Mouse (Mus musculus) MEL (cell line): Measurements from ENCODE around the gene Pdgfc. TPM values are rescaled to one million over a fixed set of nuclear protein-coding genes. Genes with fewer than 3 reads are reported as not detected.

Source experiments
- DNase-seq: peaks from one replicate; pipeline ENCODE4 v3.0.0; 2011; ENCODE audit warnings: low read depth, low spot score
- H3K27ac ChIP-seq: 2 replicates; pipeline ENCODE4 v1.5.1; 2012; ENCODE audit warnings: low read depth, mild to moderate bottlenecking, control low read depth, low read length, moderate library complexity; ENCODE audit not compliant: control insufficient read depth
- H3K27me3 ChIP-seq, 2 experiments: fragments of 150-350 bp in 1 of 2; sonication (generic) in 1 of 2; 2 replicates each; pipeline ENCODE4 v1.6.1; 2012; ENCODE audit warnings: low read length in 2 of 2, mild to moderate bottlenecking in 2 of 2, improper control_type of control experiment in 1 of 2, moderate library complexity in 1 of 2; ENCODE audit not compliant: insufficient read depth in 2 of 2, control insufficient read depth in 1 of 2
- H3K36me3 ChIP-seq, 2 experiments: 2 replicates each; pipeline ENCODE4 v1.6.1; 2012 to 2014; ENCODE audit warnings: low read length in 2 of 2, improper control_type of control experiment in 1 of 2, inconsistent platforms in 1 of 2, mild to moderate bottlenecking in 1 of 2; ENCODE audit not compliant: insufficient read depth in 2 of 2, control insufficient read depth in 1 of 2
- H3K4me1 ChIP-seq, 2 experiments: fragments of 150-350 bp in 1 of 2; sonication (generic) in 1 of 2; 2 replicates each; pipeline ENCODE4 v1.6.1; 2012; ENCODE audit warnings: low read length in 2 of 2, improper control_type of control experiment in 1 of 2, mild to moderate bottlenecking in 1 of 2; ENCODE audit not compliant: insufficient read depth in 2 of 2, control insufficient read depth in 1 of 2
- H3K4me3 ChIP-seq, 2 experiments: fragments of 150-350 bp in 1 of 2; sonication (generic) in 1 of 2; 2 replicates each; pipeline ENCODE4 v1.5.1; 2012; ENCODE audit warnings: low read depth in 2 of 2, low read length in 2 of 2, mild to moderate bottlenecking in 2 of 2, moderate library complexity in 2 of 2, control low read depth in 1 of 2, improper control_type of control experiment in 1 of 2; ENCODE audit not compliant: control insufficient read depth in 1 of 2, insufficient read depth in 1 of 2
- H3K79me2 ChIP-seq: 2 replicates; pipeline ENCODE4 v1.6.1; 2012; ENCODE audit warnings: mild to moderate bottlenecking, low read length, moderate library complexity; ENCODE audit not compliant: control insufficient read depth, poor library complexity, insufficient read depth
- H3K9ac ChIP-seq: 2 replicates; pipeline ENCODE4 v1.6.1; 2012; ENCODE audit warnings: low read depth, mild to moderate bottlenecking, control low read depth, low read length, moderate library complexity; ENCODE audit not compliant: control insufficient read depth, poor library complexity, severe bottlenecking
- H3K9me3 ChIP-seq: fragments of 150-350 bp; sonication (generic); replicated peaks from 2 replicates; pipeline ENCODE4 v1.6.1; 2012; ENCODE audit warnings: mild to moderate bottlenecking, low read length, improper control_type of control experiment, moderate library complexity; ENCODE audit not compliant: insufficient read depth
- CHD2 ChIP-seq: IDR thresholded peaks from 2 replicates; pipeline ENCODE4 v1.6.1; 2011; ENCODE audit warnings: low read length, improper control_type of control experiment
- CTCF ChIP-seq, 3 experiments: IDR thresholded peaks in 2 of 3; conservative IDR thresholded peaks in 1 of 3; 2 replicates each; pipeline ENCODE4 v1.5.1; 2011 to 2012; ENCODE audit warnings: low read length in 3 of 3, low read depth in 2 of 3, mild to moderate bottlenecking in 2 of 3, improper control_type of control experiment in 1 of 3, inconsistent platforms in 1 of 3, mixed read lengths in 1 of 3, moderate library complexity in 1 of 3; ENCODE audit not compliant: control insufficient read depth in 1 of 3, insufficient read depth in 1 of 3, poor library complexity in 1 of 3, severe bottlenecking in 1 of 3
- E2F4 ChIP-seq: IDR thresholded peaks from 2 replicates; pipeline ENCODE4 v1.6.1; 2011; ENCODE audit warnings: low read depth, low read length, improper control_type of control experiment, borderline replicate concordance
- EP300 ChIP-seq, 2 experiments: IDR thresholded peaks; 2 replicates each; pipeline ENCODE4 v1.6.1; 2011; ENCODE audit warnings: improper control_type of control experiment in 2 of 2, low read length in 2 of 2, low read depth in 1 of 2, mild to moderate bottlenecking in 1 of 2
- GABPA ChIP-seq: IDR thresholded peaks from 2 replicates; pipeline ENCODE4 v1.6.1; 2012; ENCODE audit warnings: low read depth, mild to moderate bottlenecking, inconsistent platforms, low read length, improper control_type of control experiment, moderate library complexity
- KAT2A ChIP-seq: conservative IDR thresholded peaks from 2 replicates; pipeline ENCODE4 v1.6.1; 2012; ENCODE audit warnings: low read depth, low read length, improper control_type of control experiment, inconsistent platforms
- MAFK ChIP-seq: IDR thresholded peaks from 2 replicates; pipeline ENCODE4 v1.6.1; 2011; ENCODE audit warnings: low read depth, mild to moderate bottlenecking, low read length, improper control_type of control experiment, borderline replicate concordance
- MAX ChIP-seq: IDR thresholded peaks from 2 replicates; pipeline ENCODE4 v1.6.1; 2011; ENCODE audit warnings: low read length, improper control_type of control experiment
- MEF2A ChIP-seq: IDR thresholded peaks from 2 replicates; pipeline ENCODE4 v1.6.1; 2014; ENCODE audit warnings: low read depth, mild to moderate bottlenecking, inconsistent platforms, low read length, improper control_type of control experiment; ENCODE audit not compliant: poor library complexity, insufficient replicate concordance, severe bottlenecking; ENCODE audit errors: extremely low read depth
- MXI1 ChIP-seq: IDR thresholded peaks from 2 replicates; pipeline ENCODE4 v1.6.1; 2011; ENCODE audit warnings: mild to moderate bottlenecking, low read depth, low read length, improper control_type of control experiment
- NELFE ChIP-seq: IDR thresholded peaks from 2 replicates; pipeline ENCODE4 v1.6.1; 2011; ENCODE audit warnings: low read depth, low read length, improper control_type of control experiment
- POLR2A ChIP-seq, 2 experiments: IDR thresholded peaks; 2 replicates each; pipeline ENCODE4 v1.6.1; 2011 to 2012; ENCODE audit warnings: low read length in 2 of 2, mild to moderate bottlenecking in 2 of 2, control low read depth in 1 of 2, improper control_type of control experiment in 1 of 2, low read depth in 1 of 2, moderate library complexity in 1 of 2; ENCODE audit not compliant: control insufficient read depth in 1 of 2, insufficient read depth in 1 of 2, poor library complexity in 1 of 2
- POLR2AphosphoS2 ChIP-seq: IDR thresholded peaks from 2 replicates; pipeline ENCODE4 v1.6.1; 2011; ENCODE audit warnings: low read length, improper control_type of control experiment
- POLR2AphosphoS5 ChIP-seq: IDR thresholded peaks from 2 replicates; pipeline ENCODE4 v1.6.1; 2012; ENCODE audit warnings: low read depth, borderline replicate concordance, mild to moderate bottlenecking, inconsistent platforms, low read length, moderate library complexity, mixed read lengths
- SIN3A ChIP-seq: IDR thresholded peaks from 2 replicates; pipeline ENCODE4 v1.6.1; 2012; ENCODE audit warnings: low read length, improper control_type of control experiment, inconsistent platforms
- SMC3 ChIP-seq: IDR thresholded peaks from 2 replicates; pipeline ENCODE4 v1.6.1; 2011; ENCODE audit warnings: low read depth, low read length, improper control_type of control experiment
- TBP ChIP-seq: IDR thresholded peaks from 2 replicates; pipeline ENCODE4 v1.8.0; 2011; ENCODE audit warnings: low read depth, low read length, improper control_type of control experiment
- UBTF ChIP-seq: IDR thresholded peaks from 2 replicates; pipeline ENCODE4 v1.6.1; 2012; ENCODE audit warnings: low read depth, mild to moderate bottlenecking, inconsistent platforms, low read length, improper control_type of control experiment, moderate library complexity, borderline replicate concordance; ENCODE audit not compliant: insufficient read depth
- USF2 ChIP-seq, 2 experiments: IDR thresholded peaks; 2 replicates each; pipeline ENCODE4 v1.6.1; 2011 to 2012; ENCODE audit warnings: improper control_type of control experiment in 2 of 2, low read length in 2 of 2, borderline replicate concordance in 1 of 2, inconsistent platforms in 1 of 2, low read depth in 1 of 2, mild to moderate bottlenecking in 1 of 2; ENCODE audit not compliant: insufficient read depth in 1 of 2
- ZC3H11A ChIP-seq: IDR thresholded peaks from 2 replicates; pipeline ENCODE4 v1.6.1; 2012; ENCODE audit warnings: low read depth, mild to moderate bottlenecking, inconsistent platforms, low read length, improper control_type of control experiment
- ZNF384 ChIP-seq: IDR thresholded peaks from 2 replicates; pipeline ENCODE4 v1.6.1; 2012; ENCODE audit warnings: low read depth, mild to moderate bottlenecking, inconsistent platforms, low read length, improper control_type of control experiment
- polyA plus RNA-seq, 2 experiments: library from polyadenylated mRNA; stranded (reverse) in 1 of 2; unstranded in 1 of 2; fragments of >175 nt in 1 of 2; fragments of >200 nt in 1 of 2; gene quantifications; 2 replicates each; pipeline versions ENCODE4 v1.2.1 to v1.2.4; 2012; ENCODE audit warnings: low replicate concordance in 2 of 2, low read depth in 1 of 2; ENCODE audit not compliant: insufficient read length in 2 of 2, insufficient read depth in 1 of 2, missing spikeins in 1 of 2
- total RNA-seq: library from RNA; depleted of rRNA; stranded (reverse); fragments of 300-350 nt; gene quantifications from 2 replicates; pipeline ENCODE4 v1.2.3, GENCODE M21; 2012

Gene Pdgfc
- total and polyA plus RNA-seq, 3 experiments: not detected

GRCm38 (mm10) chr3:81150228-81150627 is 114.0 kb downstream of the Pdgfc start:
- H3K9ac ChIP-seq: no peak overlapping the region
- no peaks in the 10 kb centered on the region for H3K36me3 ChIP-seq
- H3K27ac ChIP-seq: no peak overlapping the region
- no peaks in the 10 kb centered on the region for H3K4me1 ChIP-seq
- H3K9me3 ChIP-seq: no peaks in the 10 kb centered on the region
- TF ChIP-seq CHD2 (no peak), NELFE (no peak), E2F4 (no peak), MAFK (no peak), EP300 (IDR thresholded peaks at IDR 0.05; ENCODE audit: low read depth in 1 of 2, low read length in 2 of 2) (no peak), SMC3 (no peak)
- no peak for DNase-seq
- no peaks in the 10 kb centered on the region for H3K79me2 ChIP-seq
- H3K27me3 ChIP-seq: no peaks in the 10 kb centered on the region
- no peak overlapping the region for H3K4me3 ChIP-seq

- DNase-seq: no peak
- Histone ChIP-seq H3K4me3 (no peak overlapping the region), H3K27ac (no peak overlapping the region), H3K27me3 (no peaks in the 10 kb centered on the region), H3K9ac (no peak overlapping the region), H3K9me3 (no peaks in the 10 kb centered on the region), H3K79me2 (no peaks in the 10 kb centered on the region), H3K4me1 (no peaks in the 10 kb centered on the region), H3K36me3 (no peaks in the 10 kb centered on the region)
- TF ChIP-seq UBTF (no peak), MEF2A (no peak), E2F4 (no peak), MXI1 (no peak), POLR2AphosphoS5 (no peak), POLR2A (IDR thresholded peaks at IDR 0.05; ENCODE audit: control insufficient read depth in 1 of 2, insufficient read depth in 1 of 2, low read depth in 1 of 2, low read length in 2 of 2, poor library complexity in 1 of 2) (no peak), CHD2 (no peak), KAT2A (no peak), ZNF384 (no peak), USF2 (IDR thresholded peaks at IDR 0.05; ENCODE audit: borderline replicate concordance in 1 of 2, insufficient read depth in 1 of 2, low read depth in 1 of 2, low read length in 2 of 2) (no peak), GABPA (no peak), POLR2AphosphoS2 (no peak), CTCF (IDR thresholded peaks at IDR 0.05 in 2 of 3, conservative IDR thresholded peaks at IDR 0.05 in 1 of 3; ENCODE audit: control insufficient read depth in 1 of 3, insufficient read depth in 1 of 3, low read depth in 2 of 3, low read length in 3 of 3, poor library complexity in 1 of 3, severe bottlenecking in 1 of 3) (no peak), ZC3H11A (no peak), NELFE (no peak), EP300 (IDR thresholded peaks at IDR 0.05; ENCODE audit: low read depth in 1 of 2, low read length in 2 of 2) (no peak), MAX (no peak), TBP (no peak), SIN3A (no peak)
Observed at GRCm38 (mm10) chr3:81154420-81154819, 118.2 kb downstream of the Pdgfc start.
